Mouse (Mus musculus) inflammation-experienced regulatory T-cells, adult 6 months (primary cell): ENCODE results near the gene Gm49776. TPM values are rescaled to one million over a fixed set of nuclear protein-coding genes. Genes with fewer than 3 reads are reported as not detected.
"Not testable (repeated sequence)": the region's sequence is repeated elsewhere in the genome, so short reads cannot be mapped to it uniquely, and the experiment has no call there.

Experiments
- ATAC-seq: one replicate; pipeline ENCODE4 v1.8.0; 2017
- polyA plus RNA-seq, 3 experiments: library from polyadenylated mRNA; unstranded; fragments of 100-300 nt; shearing (Covaris generic); gene quantifications; one replicate each; pipeline ENCODE4 v1.2.1; 2017

Gm49776 gene
- polyA plus RNA-seq = not detected

DNA sequence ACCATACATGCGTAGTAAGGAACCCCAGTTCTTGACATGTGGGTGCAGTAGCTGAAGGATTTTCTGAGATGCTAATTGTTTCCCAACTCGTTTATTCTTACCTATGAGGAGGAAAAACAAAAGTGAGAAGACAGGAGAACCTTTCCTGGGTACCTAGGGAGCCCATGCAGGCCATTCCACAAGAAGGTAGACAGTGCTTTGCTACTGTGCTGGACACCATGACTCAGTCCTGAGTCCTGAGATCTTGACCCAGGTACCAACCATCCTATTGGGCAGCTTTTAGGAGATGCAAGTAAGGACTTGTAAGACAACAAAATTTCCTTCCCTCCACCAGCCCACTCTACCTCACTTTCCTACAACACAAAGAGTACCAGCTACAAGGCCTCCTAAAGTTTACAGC is at the start of gene Gm49776:
TSS of gene Gm49776 (minus strand) at position 101 of the 400 bp plus-strand sequence.
- no peak for ATAC-seq

GRCm38 (mm10) chr16:18289614-18290013 is 31.5 kb upstream of the Gm49776 start:
- not testable (repeated sequence) for ATAC-seq

DNA sequence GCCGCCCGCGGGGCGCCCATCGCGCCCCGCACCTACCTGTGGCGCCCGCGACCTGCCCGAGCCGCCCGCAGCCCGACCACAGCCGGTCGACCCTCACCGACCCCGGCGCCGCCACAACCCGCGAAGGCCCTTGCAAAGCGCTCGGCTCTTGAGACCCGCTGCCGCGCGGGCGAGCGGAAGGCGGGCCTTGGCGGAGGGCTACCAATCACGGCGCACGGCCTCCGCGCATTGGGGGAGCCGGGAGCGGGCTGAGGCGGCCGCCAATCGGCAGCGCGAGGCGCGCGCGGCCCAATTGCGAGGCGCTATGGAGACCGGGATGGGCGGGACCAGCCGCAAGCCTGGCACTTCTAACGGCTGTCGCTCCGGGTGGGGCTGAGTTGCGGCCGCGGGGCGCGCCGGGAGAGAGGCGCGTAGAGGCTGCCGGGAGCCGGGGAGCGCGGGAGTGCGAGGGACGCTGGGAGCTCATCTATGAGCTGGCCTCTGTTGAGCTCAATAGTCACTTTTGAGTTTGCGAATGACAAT is 31.0 kb upstream of the Gm49776 start, which contains the start of gene Dgcr8:
TSS of gene Dgcr8 (minus strand) at position 180 of the 522 bp plus-strand sequence.
- peak; percentile 96 for ATAC-seq

DNA sequence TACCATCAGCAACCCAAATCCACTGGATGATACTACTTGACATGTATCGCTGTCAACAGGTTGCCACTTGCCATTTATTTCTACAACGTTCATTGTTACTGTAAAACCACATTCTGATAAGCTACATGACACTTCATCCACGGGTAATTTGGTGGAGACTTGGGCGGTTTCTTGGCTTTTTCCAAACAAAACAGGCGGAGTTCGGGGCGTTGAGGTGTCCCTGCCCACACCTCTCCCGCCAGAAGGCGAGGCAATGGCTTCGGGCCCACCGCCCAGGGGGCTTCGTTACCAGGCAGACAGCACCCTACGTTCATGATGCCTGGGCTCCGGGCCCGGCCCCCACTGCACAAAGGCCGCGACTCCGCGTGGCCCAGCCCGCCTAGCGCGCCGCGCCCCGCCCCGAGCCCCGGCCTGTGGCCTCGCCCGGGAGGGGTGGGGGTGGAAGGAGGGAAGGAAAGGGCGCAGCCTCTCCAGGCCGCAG is 30.5 kb upstream of the Gm49776 start:
- peak; percentile 64 for ATAC-seq

GRCm38 (mm10) chr16:18288166-18288565 is 30.0 kb upstream of the Gm49776 start:
- ATAC-seq = no peak

GRCm38 (mm10) chr16:18275166-18275565 is 17.0 kb upstream of the Gm49776 start:
- no peak for ATAC-seq

GRCm38 (mm10) chr16:18268182-18268581 is 10.1 kb upstream of the Gm49776 start:
- no peak for ATAC-seq

GRCm38 (mm10) chr16:18265024-18265423 is 6.9 kb upstream of the Gm49776 start:
- ATAC-seq = no peak

GRCm38 (mm10) chr16:18253866-18254265 is 4.3 kb downstream of the Gm49776 start:
- ATAC-seq = no peak

DNA sequence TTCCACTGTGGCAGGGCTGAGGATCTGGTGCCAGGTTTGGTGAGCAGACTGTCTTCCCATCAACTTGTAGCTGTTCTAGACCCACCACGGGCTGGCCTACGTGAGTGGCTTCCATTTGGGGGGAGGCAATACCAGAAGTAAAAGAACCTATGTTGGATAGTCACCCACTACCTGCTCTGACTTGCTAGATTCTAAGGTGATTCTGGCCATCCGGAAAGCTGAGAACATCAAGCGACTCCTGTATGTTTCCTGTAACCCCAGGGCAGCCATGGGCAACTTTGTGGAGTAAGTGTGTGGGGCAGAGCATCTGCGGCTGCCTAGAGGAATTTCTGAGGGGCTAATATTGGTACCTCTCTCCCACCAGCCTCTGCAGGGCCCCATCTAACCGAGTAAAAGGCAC is 5.4 kb downstream of the Gm49776 start:
- ATAC-seq = no peak

DNA sequence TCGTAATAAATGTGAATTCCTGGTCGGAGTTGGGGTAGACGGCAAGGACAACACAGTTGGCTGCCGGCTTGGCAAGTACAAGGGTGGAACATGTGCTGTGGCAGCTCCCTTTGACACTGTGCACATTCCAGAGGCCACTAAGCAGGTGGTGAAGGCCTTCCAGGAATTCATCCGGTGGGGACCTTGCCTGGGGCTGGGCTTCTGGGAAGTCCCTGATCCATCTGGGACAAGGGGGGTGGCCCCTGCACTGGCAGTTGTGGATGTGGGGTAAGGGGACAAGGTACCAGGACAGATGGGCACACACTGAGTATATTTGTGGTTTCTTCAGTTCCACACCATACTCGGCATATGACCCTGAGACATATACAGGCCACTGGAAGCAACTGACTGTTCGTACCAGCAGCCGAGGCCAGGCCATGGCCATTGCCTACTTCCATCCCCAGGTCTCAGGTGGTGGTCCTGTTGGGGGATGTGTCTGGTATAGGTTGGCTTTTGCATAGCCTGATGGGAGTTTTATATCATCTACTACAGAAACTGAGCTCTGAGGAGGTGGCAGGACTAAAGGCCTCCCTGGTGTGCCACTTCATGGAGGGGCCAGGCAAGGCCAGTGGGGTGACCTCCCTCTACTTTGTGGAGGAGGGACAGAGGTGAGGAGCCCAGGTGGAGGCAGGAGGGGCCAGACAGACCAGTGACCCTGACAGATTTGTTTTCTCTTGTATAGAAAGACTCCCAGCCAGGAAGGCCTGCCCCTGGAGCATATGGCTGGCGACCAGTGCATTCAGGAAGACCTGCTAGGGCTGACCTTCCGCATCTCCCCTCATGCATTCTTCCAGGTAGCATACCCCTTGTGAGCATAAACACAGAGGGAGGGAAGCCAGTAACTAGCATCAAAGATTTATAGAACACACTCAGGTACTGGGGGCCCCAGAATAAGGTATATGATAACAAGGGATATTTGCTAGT is 7.0 kb downstream of the Gm49776 start:
- no peak for ATAC-seq

DNA sequence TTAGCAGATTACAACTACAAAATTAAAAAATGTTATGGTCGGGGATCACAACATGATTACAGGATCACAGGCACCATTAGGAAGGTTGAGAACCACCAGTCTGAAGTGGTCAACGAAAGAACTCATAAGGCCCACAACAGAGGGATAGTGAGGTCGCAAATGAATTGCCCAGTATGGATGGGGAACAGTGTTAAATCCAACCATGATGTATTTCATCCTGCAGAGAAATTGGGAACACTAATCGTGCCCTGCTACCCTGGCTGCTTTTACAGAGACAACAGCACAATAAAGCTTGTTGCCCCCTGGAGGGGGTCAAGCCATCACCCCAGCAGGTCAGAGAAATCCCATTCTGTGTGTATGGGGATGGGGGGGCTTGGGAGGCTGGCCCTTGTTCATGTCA is 7.9 kb downstream of the Gm49776 start:
- no peak for ATAC-seq

- peak; percentile 6 for ATAC-seq
Observed at GRCm38 (mm10) chr16:18249364-18249967, 8.7 kb downstream of the Gm49776 start.

DNA sequence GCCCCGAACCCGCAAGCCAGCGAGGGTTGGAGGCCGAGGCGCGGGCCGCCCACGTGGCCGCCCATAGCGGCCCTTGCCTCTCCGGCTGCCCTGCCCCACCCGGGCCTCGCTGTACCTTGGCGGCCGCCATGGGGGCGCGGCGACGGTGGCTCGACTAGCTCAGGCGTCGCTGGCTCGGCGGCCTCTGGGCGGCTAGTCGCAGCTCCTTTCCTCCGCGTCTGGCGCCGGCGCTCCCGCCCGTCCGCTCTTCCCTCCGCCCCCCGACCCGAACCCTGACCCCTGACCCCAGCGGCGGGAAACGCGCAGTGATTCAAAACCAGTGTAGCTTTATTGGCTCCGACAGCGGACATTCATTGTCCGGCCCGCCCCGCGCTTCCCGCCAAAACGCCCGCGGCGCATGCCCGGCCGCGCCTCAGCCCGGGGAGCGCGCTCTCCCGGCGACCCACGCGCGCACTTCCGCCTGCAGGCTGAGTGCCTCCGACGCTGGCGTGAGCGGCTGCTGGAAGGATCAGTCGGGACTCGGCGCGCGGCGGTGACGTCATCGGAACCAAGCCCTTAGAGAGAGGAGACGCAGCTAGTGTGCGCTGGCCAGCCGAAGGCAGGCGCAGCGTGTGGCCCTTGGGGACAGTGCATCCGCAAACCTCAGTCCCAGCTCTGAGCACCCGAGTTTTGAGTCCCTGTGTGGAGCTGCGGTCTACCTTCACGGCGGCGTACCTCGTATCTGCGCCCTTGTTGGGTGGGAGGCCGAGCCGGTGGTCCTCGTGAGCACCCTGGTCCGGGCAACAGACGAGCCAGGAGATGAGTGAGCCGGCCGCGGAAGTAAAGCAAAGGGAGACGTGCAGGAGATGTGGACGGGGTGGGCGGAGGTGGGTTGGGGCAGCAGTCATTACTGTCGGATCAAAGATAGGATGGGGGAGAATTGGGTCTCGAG is 9.4 kb downstream of the Gm49776 start, which contains the start of the genes Trmt2a and Ranbp1:
TSS of gene Trmt2a (plus strand) at position 247 of the 931 bp plus-strand sequence.
TSS of gene Ranbp1 (minus strand) at position 300 of the 931 bp plus-strand sequence.
- ATAC-seq = peak; percentile 89

- ATAC-seq = peak; percentile 9
Observed at GRCm38 (mm10) chr16:18247521-18248399, 10.4 kb downstream of the Gm49776 start.

GRCm38 (mm10) chr16:18241581-18241980 is 16.5 kb downstream of the Gm49776 start:
- ATAC-seq = no peak

GRCm38 (mm10) chr16:18236676-18237501 is 21.2 kb downstream of the Gm49776 start:
- ATAC-seq = no peak

- peak; percentile 26 for ATAC-seq
Observed at GRCm38 (mm10) chr16:18235389-18236065, 22.6 kb downstream of the Gm49776 start.

GRCm38 (mm10) chr16:18234671-18235388 is 23.3 kb downstream of the Gm49776 start, which contains the start of gene Zdhhc8:
TSS of gene Zdhhc8 (minus strand) at chr16:18235136.
- peak; percentile 72 for ATAC-seq
